Mouse (Mus musculus): ENCODE data around the gene Dhtkd1.
"Not testable (repeated sequence)": the region's sequence is repeated elsewhere in the genome, so short reads cannot be mapped to it uniquely, and the experiment has no call there.

Dhtkd1 gene

DNA sequence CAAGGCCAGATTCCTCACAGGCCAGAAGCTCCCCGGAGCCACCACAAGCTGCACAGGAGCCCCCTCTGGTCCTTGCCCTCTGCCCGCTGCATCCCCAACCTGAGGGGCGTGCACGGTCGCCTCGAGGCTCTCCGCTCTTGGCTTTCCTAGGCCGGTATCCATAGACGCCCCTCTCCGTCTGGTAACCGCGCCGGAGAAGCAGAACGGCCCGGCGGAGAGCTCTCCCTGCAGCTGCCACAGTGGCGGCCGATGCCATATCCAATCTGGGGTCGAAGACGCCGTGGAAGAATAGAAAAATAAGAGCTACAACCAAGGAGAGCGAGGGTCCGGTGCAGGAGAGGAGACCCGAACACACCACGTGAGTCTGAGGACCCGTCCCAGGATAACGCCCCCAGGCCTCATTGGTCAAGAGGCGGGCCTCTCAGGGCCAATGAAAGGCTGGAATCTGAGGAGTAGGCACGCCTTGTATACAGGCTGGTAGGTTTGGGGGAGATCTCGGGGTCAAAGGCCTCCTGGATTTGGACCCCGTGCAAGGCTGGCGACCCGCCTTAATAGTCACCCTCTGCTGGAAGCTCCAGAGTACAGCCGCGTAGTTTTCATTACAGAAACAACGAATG lies at the start of gene Dhtkd1:
TSS of gene Dhtkd1 (minus strand) at position 377 of the 617 bp plus-strand sequence.
- in situ Hi-C loops (cut with MboI; ENCODE audit: low sequenced_read_pairs) = no loop called here

DNA sequence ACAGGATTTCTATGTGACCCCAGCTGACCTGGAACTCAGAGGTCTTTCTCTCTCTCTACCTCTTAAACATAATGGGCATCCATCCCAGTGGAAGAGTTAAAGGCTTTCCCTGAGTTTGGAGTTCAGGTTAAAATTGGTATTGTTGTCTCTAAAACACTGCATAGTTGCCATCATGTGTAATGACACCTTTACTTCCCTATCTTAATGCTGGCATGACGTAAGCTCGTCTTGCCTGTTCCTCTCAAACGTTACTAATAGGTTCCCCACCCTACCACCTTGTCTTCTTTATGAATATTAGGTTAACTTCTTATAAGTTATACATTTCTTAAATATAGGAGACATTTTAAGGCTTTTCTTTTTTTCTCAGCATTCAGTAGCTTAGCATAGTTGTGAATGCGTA lies 34.9 kb upstream of the Dhtkd1 start:
- in situ Hi-C loops (cut with MboI; ENCODE audit: low sequenced_read_pairs) = no loop called here

DNA sequence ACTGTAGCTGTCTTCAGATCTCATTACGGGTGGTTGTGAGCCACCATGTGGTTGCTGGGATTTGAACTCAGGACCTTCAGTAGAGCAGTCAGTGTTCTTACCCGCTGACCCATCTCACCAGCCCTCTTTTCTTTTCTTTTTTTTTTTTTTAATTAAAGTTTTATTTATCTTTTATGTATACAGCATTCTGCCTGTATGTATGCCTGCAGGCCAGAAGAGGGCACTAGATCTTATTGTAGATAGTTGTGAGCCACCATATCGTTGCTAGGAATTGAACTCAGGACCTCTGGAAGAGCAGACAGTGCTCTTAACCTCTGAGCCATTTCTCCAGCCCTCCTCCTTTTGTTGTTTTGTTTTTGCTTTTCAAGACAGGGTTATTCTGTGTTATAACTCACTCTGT lies 28.0 kb upstream of the Dhtkd1 start:
- in situ Hi-C loops (cut with MboI; ENCODE audit: low sequenced_read_pairs) = not testable (repeated sequence)

DNA sequence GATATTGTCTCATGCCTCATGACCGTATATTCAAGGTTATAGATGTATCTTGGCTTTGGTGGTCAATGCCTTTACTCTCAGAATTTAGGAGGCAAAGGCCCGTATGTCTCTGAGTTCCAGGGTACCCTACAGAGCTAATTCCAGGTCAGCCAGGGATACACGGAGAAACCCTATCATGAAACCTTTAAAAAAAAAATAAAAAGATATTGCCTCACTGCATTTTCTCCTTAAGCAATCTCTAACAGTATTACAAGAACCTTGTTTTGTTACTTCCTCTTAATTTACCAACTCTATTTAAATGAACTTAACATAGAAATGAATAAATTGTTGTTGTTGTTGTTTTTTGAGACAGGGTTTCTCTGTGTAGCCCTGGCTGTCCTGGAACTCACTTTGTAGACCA lies 23.4 kb upstream of the Dhtkd1 start:
- in situ Hi-C loops (cut with MboI; ENCODE audit: low sequenced_read_pairs) = no loop called here

DNA sequence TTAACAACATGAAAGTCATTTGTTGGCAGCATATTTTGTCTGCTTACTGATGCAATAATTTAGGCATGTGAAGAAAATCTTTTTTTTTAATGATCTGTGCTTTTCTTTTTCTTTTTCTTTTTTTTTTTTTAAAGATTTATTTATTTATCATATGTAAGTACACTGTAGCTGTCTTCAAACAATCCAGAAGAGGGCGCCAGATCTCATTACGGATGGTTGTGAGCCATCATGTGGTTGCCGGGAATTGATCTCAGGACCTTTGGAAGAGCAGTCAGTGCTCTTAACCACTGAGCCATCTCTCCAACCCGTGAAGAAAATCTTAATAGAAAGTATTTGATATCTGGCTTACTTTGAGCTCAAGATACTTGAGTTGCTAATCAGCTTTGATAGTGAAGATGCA lies 21.1 kb upstream of the Dhtkd1 start:
- in situ Hi-C loops (cut with MboI; ENCODE audit: low sequenced_read_pairs) = not testable (repeated sequence)

DNA sequence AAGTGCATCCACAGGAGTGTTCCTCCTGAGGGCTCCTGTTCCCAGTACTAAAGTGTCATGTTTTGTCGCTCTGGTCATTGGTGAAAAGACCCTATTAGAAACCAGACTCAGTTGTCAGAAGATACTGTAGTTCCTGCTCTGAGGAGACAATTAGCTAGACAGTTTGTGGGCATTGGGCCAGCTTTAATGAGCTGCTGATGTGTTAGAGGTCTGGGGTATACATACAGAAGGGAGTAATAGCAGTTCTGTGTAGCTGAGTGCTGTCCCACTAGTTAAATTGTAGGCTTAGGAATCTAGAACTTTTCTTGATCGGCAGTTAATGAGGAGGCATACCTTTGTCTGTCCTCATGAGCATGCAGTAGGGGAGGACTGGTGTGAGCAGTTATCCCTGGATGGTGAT lies 19.7 kb upstream of the Dhtkd1 start:
- in situ Hi-C loops (cut with MboI; ENCODE audit: low sequenced_read_pairs) = no loop called here

DNA sequence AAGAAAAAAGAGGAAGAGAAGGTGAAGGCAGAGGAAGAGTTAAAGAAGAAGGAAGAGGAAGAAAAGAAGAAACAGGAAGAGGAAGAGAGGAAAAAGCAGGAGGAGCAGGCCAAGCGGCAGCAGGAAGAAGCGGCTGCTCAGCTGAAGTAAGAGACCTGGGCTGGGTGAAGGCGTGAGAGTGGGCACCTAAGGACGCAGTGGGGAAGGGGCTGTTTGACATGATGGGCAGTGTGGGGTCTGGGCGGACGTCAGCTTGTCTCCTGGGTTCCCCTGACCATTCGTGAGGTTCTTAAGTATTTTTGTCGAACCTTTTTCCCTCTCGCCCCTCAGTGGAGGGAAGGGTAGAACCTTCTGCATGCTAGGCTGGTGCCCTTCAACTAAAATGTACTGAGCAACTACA lies 15.1 kb upstream of the Dhtkd1 start:
- in situ Hi-C loops (cut with MboI; ENCODE audit: low sequenced_read_pairs) = no loop called here

DNA sequence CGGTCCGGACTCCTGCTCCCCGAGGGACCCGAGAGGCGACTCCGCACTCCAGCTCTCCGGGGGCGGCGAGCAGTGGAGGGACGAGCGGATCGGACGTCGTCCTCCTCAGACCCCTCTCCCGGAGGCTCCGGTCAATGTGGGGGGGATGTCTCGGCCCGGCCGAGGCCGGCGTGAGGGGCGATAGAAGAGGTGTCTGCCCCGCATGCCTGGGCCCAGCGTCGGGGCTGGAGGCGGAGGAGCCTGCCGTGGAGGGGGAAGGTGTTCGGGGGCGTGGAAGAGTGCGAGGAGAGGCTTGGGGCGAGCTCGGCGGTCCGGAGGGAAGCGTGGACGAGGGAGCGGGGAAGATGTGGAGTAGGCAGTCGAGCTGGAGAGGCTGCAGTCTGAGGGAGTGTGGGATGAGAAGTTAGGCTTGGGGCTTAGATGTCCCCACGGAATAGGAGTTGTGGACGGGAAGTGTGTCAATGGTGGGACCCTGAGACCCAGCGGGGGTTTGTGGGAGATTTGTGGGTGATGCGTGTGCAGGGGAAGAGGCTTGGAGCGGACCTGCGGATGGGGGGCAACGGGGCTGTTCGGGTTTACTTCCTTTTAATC lies 9.1 kb upstream of the Dhtkd1 start:
- in situ Hi-C loops (cut with MboI; ENCODE audit: low sequenced_read_pairs) = no loop called here

DNA sequence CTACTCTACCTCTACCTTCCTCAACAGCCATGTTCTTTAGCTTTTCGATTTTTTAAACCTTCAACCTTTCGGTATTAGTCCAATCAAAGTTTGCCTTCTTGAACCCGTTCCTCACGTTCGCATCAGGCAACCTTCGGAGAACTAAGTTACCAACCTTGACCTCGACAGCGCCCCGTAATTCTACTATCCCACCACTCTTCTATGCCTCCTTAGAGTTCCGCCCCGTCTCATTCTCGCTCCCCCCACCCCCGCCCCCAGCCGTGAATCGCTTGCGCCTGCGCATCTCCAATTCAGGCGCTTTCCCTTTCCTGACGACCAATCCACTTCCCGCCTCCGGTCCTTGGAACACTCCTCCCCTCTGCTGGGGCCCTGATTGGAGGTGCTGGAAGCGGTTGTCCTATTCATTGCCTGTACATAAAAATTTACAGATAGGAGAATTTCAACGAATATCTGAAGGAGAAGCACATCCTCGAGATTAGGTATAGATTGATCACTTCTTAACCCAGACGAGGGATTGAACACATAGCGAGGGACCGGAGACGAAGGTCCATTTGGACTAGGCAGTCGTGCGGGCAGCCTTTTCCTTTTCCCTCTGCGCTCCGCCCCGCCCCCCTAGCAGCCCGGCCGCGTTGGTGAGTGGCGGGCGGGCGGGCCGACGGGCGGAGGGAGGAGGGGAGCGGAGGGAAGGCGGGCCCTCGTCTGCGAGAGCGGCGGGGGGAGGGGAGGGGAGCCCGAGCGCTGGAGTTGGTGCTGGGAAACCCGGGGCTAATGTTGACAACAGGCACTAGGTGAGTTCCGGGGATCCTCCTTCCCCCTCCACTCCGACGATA lies 8.4 kb upstream of the Dhtkd1 start, which contains the start of gene Upf2:
TSS of gene Upf2 (plus strand) at position 704 of the 830 bp plus-strand sequence.
- in situ Hi-C loops (cut with MboI; ENCODE audit: low sequenced_read_pairs) = no loop called here

DNA sequence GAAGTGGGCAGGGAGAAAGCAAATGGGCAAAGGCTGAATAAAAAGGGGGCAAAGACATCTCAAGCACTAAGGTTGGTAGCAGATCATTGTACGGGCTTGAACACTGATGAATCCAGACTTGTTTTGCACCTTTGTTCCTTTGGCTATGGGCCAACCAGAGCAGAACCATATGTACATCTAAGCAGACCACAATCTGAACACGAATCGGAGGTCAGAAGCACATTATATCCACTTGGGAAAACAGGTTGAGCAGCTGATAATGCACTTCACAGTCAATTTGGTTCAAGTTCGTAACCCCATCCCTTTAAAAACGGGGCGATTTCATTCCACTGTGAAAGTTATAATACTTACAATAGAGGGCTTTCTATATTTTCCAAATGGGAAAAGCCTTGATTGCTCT lies 7.7 kb upstream of the Dhtkd1 start:
- in situ Hi-C loops (cut with MboI; ENCODE audit: low sequenced_read_pairs) = no loop called here

DNA sequence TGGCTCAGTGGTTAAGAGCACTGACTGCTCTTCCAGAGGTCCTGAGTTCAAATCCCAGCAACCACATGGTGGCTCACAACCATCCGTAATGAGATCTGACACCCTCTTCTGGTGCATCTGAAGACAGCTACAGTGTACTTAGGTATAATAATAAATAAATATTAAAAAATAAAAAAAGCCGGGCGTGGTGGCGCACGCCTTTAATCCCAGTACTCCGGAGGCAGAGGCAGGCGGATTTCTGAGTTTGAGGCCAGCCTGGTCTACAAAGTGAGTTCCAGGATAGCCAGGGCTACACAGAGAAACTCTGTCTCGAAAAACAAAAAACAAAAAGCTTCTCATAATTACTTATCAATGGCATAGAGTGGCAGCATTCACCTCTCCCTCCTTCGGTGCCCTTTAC lies 7.2 kb upstream of the Dhtkd1 start:
- in situ Hi-C loops (cut with MboI; ENCODE audit: low sequenced_read_pairs) = not testable (repeated sequence)

DNA sequence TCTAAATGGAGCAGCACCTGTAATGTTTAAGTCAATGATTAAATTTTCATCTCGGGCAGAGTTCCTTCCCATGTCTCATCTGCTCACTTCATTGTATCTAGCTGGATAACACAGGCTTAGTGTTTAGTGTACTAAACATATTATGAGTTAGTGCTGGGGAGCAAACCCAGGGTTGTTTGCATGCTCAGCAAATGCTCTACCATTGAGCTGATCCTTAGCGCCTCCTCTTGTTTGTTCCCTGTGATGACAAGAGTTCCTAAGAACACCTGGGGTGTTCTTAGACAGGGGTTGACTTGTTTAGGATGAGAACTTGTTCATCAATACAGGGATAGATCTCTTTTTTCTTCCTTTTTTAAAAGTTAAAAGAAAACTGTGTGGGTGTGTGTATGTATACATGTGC lies 6.4 kb upstream of the Dhtkd1 start:
- in situ Hi-C loops (cut with MboI; ENCODE audit: low sequenced_read_pairs) = no loop called here

DNA sequence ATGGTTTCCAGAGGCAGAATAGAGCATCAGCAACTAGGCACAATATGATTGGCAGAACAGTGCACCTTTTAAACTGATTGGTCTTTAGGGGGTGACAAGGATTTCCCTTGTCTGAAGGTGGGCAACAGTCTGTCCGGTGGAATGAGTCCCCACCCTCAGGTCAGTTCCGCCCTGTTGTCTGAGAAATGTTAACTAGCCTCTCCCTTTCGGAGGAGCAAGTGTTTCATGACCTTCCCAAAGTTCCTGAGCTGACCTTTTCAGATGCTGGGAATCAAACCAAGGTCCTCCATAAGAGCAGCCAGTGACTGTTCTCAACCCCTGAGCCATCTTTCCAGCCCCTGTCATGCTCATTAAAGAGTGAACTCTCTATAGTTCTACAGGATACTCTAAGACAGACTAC lies 4.3 kb upstream of the Dhtkd1 start:
- in situ Hi-C loops (cut with MboI; ENCODE audit: low sequenced_read_pairs) = no loop called here

DNA sequence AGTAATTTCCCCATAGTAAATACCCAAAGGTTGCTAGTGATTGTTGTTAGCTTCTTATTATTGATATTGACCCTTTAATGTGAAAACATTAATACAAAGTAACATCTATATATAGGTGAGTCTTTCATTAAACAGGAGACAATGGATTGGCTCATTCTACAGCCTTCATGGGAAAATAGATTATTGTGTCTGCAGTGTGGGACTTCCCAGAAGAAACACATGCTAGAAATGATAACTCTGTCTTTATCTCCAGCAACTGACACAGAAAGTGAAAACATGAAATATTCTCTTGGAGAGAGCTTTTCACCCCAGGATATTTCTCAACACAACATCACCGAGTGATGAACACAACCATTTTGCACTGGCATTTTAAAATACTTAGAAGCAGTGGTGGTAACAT lies 3.0 kb upstream of the Dhtkd1 start:
- in situ Hi-C loops (cut with MboI; ENCODE audit: low sequenced_read_pairs) = no loop called here

DNA sequence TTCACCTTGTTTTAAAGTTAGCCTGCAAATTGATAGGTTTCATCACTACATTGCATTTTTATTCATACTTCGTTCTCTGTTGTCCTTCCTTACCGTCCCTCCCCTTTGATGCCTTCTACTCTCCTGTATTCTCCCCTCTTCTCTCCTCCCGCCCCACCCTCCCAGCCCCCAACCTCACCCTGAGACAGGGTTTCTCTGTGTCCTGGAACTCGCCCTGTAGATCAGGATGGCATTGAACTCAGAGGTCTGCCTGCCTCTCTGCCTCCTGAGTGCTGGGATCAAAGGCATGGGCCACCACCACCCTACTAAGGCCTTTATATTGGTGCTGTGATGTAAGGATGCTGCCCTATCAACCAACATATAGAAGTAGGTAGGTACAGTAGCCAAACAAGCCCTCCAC lies 479 bp upstream of the Dhtkd1 start:
- in situ Hi-C loops (cut with MboI; ENCODE audit: low sequenced_read_pairs) = no loop called here

DNA sequence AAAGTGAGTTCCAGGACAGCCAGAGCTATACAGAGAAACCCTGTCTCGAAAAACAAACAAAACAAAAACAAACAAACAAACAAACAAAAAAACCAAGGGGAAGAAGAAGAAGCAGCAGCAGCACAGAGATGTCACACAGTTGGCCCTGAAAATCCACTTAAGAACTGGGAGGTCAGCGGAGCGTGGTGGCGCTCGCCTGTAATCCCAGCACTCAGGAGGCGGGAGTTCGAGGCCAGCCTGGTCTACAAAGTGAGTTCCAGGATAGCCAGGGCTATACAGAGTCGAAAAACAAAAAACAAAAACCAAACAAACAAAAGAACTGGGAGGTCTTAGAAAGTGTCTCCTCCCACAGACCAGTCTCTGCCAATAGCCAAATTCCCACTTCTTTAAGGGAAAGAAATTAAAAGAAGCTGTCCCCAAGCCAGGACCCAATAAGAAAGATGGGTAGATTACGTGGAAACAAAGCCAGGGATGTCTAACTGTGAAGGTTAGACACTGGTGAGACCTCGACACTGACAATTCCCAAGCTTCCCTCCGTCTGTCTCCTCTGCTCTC lies 654 bp downstream of the Dhtkd1 start:
- in situ Hi-C loops (cut with MboI; ENCODE audit: low sequenced_read_pairs) = no loop called here

DNA sequence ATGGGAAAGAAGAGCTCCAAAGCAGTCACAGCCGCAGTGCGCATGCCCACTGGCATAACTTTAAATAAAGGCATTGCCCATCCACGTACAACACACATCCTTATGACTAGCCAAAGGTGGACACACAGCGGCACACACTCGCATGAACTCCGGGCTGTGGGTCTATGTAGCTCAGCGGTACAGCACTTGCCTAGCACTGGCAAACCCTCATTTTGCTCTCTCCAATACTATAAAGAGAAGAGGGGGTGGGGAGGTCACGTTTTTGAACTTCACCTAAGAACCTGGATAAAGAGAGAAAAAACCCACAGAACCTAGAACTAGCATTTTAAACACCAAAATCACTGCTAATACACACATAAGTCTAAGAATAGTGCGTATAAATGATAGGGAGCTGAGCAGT lies 1.7 kb downstream of the Dhtkd1 start:
- in situ Hi-C loops (cut with MboI; ENCODE audit: low sequenced_read_pairs) = no loop called here

DNA sequence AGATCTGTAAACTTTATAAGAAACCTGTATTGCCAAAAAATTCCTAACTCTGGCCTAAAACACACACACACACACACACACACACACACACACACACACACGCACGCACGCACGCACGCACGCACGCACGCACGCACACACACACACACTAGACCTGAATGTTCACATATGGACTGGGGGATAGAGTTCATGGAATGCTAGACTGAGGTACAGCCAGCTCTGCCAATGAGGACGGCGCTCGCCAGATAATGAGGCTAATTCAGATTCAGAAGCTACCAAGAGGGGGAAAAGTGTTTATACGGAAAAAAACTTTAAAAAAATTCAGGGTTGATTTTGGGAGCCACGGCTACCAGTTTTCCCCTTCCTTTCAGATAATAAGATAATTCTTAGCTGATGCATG lies 2.7 kb downstream of the Dhtkd1 start:
- in situ Hi-C loops (cut with MboI; ENCODE audit: low sequenced_read_pairs) = no loop called here

DNA sequence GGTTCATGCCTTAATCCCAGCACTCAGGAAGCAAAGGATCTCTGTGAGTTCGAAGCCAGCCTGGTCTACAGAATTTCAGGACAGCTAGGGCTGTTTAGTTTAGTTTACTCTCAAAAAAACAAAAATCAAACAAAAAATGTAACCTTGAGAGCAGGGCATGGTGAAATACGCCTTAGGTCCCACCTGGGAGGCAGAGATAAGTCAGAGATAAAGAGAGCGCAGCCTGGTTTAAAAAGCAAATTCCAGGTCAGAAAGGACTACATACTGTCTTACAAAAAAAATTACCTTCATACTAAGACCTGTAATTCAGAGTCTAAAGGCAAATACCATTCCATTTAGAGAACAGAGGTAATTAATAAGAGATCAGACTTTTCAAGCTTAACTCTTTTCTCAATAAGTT lies 3.3 kb downstream of the Dhtkd1 start:
- in situ Hi-C loops (cut with MboI; ENCODE audit: low sequenced_read_pairs) = no loop called here

DNA sequence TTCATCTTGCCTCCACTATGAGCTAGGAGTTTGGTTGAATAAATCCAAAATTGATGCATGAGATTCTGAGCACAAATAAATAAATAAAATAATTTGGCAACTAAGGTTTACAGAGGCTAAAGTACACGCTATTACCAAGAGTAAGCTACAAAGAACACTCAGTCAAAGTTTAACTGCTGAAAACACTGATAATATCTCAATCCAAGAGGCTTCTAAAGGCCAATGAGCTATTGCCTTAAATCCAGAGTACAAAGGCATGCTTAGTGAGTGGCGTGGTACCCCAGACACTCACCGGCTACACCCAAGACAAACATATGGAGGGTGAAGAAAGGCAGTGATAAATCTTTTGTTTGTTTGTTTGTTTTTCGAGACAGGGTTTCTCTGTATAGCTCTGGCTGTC lies 6.0 kb downstream of the Dhtkd1 start:
- in situ Hi-C loops (cut with MboI; ENCODE audit: low sequenced_read_pairs) = no loop called here

DNA sequence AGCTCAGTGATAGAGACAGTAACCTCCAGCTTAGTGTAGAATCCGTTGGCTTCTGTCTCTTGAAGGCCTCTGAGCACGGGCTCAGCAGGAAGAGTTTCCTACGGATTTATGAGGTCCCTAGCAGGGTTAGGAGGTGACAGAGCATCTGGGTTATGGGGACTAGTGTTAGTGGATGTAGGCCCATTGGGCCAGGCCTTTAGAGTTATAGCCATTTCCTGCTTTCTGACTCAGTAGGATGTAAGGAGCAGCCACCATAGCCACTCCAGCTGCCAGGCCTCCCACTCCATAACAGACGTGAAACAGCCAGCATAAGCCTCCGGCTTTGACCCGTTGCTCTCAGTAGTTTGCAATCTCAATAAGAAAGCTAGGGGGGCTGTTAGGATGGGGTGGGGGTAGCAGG lies 6.5 kb downstream of the Dhtkd1 start:
- in situ Hi-C loops (cut with MboI; ENCODE audit: low sequenced_read_pairs) = no loop called here

DNA sequence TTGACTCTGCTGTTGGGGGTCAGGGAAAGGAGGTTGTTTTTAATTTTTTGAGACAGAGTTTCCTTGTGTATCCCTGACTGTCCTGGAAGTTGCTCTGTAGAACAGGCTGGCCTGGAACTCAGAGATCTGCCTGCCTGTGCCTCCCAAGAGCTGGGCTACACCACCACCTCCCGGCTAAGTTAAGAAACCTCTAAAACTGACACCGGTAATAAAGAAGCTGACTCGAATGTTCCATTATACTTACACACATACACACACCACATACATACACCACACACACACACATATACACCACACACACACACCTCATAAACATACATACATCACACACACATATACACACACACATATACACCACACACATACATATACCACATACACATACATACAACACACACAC lies 7.7 kb downstream of the Dhtkd1 start:
- in situ Hi-C loops (cut with MboI; ENCODE audit: low sequenced_read_pairs) = no loop called here
